Mouse (Mus musculus): ENCODE measurements around the gene Gstm6. TPM values are rescaled to one million over a fixed set of nuclear protein-coding genes. Genes with fewer than 3 reads are reported as not detected.
"Not testable (repeated sequence)": the region's sequence is repeated elsewhere in the genome, so short reads cannot be mapped to it uniquely, and the experiment has no call there.

Gstm6 gene
- 10 to 100 TPM; 16.6 to 19.5 TPM for total RNA-seq (2021)
- long read RNA-seq, experiment 1, partial matches to known transcripts, result 3 of 8 reads
- long read RNA-seq, experiment 1, other reads (novel, unspliced or antisense), result 3 of 8 reads
- long read RNA-seq, experiment 2, transcript Gstm6-205 (8 exons, 1,153 nt), result major isoform, 11 of 20 reads
- long read RNA-seq, experiment 2, partial matches to known transcripts, result 5 of 20 reads
- long read RNA-seq, experiment 2, other reads (novel, unspliced or antisense), result 4 of 20 reads

DNA sequence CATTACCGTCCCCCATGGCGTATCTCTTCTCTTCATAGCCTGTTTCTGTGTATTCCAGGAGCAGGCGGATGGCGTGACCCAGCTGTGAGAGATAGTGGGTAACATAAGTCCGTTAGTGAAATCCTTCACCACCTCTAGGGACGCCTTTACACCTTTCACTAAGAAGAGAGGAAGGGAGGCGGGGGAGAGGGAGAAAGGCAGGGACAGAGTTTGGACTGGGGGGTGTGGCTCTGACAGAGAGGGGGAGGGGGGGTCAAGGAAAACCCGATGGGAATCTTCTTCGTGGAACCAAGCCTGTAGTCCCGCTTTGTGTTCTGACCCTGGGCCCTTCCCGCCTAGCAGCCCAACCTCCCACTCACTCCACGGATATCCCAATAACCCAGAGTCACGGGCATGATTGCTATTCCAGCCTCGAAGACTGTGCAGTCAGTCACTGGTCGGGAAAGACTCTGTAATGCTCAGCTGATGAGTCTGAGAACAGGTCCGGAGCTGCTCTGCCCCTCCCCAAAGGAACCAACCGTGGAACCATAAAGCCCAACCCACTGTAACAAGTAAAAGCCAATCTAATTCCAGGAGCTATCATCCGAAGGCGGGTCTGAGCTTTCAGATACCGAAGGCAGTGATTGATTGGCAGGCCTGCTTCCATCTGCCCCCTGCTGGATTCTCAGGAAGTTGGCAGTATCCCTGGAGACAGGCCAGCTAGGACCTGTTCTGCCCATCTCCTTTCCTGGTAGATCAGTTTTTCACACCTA is at the start of gene Gstm6:
Gene Gstm6 (minus strand): TSS at position 511 of the 752 bp plus-strand sequence.
- H3K27ac ChIP-seq, result 0 out of 2 replicates have a peak within 1 kb of the TSS, but pooled peaks have one; percentile 36
- peak; percentile 82 for TF ChIP-seq CTCF (conservative IDR thresholded peaks at IDR 0.05)
- H3K4me3 ChIP-seq, result peak within 1 kb of the TSS; percentile 30; the same call in 1 of the 2 replicates
- peak; percentile 65 to 83 for DNase-seq (ENCODE audit: low spot score in 2 of 2)

DNA sequence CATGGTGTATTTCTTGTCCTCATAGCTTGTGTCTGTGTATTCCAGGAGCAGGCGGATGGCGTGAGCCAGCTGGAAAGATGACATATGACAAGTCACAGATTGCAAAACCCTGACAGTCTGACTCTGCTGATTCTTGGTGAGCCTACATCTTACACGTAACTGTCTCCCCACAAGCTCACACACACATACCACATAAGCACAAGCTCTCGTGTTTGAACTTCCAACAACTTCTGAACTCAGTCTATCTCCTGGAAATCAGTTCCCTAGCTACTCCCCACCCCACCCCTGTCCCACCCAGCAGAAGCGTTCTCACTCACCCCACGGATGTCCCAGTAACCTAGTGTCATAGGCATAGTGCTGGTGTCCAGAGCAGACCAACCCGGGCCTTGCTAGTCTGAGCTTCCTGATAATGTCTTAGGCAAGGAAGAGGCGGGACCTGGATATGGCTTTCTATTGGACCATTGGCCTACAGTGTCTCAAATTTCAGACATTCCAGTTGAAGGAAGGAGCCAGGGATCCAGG is 42.6 kb upstream of the Gstm6 start, which contains the start of gene Gstm2:
Gene Gstm2 (minus strand): TSS at position 413 of the 522 bp plus-strand sequence.
- no peak for TF ChIP-seq CTCF (conservative IDR thresholded peaks at IDR 0.05)
- Histone ChIP-seq H3K27ac (no peak within 1 kb of the TSS), H3K4me3 (no peak within 1 kb of the TSS)
- peak; percentile 23 to 52 for DNase-seq (ENCODE audit: low spot score in 2 of 2)

DNA sequence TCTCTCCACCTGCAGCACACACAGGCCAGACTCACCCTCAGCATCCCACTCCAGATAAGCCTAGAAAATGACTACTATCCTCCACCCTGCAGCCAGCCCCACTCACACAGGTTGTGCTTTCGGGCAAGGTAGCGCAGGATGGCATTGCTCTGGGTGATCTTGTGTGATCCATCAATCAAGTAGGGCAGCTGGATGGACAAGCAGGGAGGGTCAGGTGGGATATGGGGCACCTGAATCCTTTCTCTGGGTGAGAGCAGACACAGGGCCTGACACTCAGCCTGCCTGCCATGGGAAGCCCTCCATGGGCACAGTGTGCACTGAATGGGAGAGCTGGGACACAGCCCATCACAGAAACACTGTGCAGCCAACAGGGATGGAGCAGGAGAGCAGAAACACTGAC is 41.6 kb upstream of the Gstm6 start:
- not testable (repeated sequence) for H3K27ac ChIP-seq; DNase-seq (ENCODE audit: low spot score in 2 of 2); H3K4me3 ChIP-seq

- no peak overlapping the region for H3K27ac ChIP-seq
- TF ChIP-seq CTCF (conservative IDR thresholded peaks at IDR 0.05), result no peak
- DNase-seq (ENCODE audit: low spot score in 2 of 2), result no peak
Measured at GRCm38 (mm10) chr3:107984471-107984870, 40.9 kb upstream of the Gstm6 start.

GRCm38 (mm10) chr3:107983771-107984170 is 40.2 kb upstream of the Gstm6 start:
- Histone ChIP-seq H3K27ac (no peak overlapping the region), H3K4me3 (no peak overlapping the region)
- no peak for TF ChIP-seq CTCF (conservative IDR thresholded peaks at IDR 0.05)
- DNase-seq (ENCODE audit: low spot score in 2 of 2), result no peak

More at GRCm38 (mm10) chr3:107984471-107984870, 40.9 kb upstream of the Gstm6 start:
- H3K4me3 ChIP-seq, result no peak overlapping the region

DNA sequence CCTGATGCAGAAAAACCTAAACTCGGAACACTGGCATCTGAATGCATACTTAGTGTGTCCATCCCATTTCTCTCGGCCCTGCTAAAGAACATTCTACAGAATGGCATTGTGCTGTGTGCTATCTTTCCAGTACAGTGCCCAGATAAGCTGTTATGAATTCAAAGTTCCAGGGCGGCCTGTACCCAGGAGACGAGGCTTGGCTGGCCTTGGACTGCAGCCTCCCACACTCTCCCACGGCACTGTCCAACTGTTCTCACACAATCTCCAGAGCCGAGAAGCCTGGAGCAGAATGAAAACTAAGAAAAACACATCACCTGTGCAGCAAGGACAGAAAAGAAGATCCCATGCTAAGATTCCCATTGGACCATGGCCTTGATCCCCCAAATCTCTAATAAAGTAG is 39.2 kb upstream of the Gstm6 start:
- Histone ChIP-seq H3K4me3 (no peak overlapping the region), H3K27ac (no peak overlapping the region)
- no peak for TF ChIP-seq CTCF (conservative IDR thresholded peaks at IDR 0.05)
- DNase-seq (ENCODE audit: low spot score in 2 of 2), result no peak

GRCm38 (mm10) chr3:107981261-107981660 is 37.7 kb upstream of the Gstm6 start:
- DNase-seq (ENCODE audit: low spot score in 2 of 2), result no peak
- no peak overlapping the region for H3K27ac ChIP-seq
- peak; percentile 49 for TF ChIP-seq CTCF (conservative IDR thresholded peaks at IDR 0.05)

DNA sequence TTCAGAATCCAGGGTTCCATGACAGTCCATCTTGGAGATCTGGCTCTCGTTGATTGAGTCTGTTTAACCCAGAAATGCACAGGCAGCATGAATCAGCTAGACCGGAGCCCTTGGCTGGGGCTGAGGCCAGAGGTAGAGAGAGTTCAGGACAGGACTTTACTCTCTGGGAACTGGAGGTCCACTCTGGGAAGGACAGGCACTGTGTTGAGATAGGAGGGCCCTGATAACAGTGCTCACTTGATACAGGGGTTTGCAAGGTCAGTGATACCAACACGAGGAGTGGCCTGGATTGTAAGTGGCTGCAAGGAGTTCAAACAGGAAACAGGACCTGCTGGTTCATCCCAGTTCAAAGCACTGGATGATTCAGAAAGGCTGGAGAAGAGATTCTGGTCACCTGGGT is 34.1 kb upstream of the Gstm6 start:
- TF ChIP-seq CTCF (conservative IDR thresholded peaks at IDR 0.05), result no peak
- DNase-seq (ENCODE audit: low spot score in 2 of 2), result no peak
- Histone ChIP-seq H3K27ac (no peak overlapping the region), H3K4me3 (no peak overlapping the region)

More at GRCm38 (mm10) chr3:107981261-107981660, 37.7 kb upstream of the Gstm6 start:
- H3K4me3 ChIP-seq, result no peak overlapping the region

- no peak overlapping the region for H3K4me3 ChIP-seq
Measured at GRCm38 (mm10) chr3:107974237-107974636, 30.7 kb upstream of the Gstm6 start.

DNA sequence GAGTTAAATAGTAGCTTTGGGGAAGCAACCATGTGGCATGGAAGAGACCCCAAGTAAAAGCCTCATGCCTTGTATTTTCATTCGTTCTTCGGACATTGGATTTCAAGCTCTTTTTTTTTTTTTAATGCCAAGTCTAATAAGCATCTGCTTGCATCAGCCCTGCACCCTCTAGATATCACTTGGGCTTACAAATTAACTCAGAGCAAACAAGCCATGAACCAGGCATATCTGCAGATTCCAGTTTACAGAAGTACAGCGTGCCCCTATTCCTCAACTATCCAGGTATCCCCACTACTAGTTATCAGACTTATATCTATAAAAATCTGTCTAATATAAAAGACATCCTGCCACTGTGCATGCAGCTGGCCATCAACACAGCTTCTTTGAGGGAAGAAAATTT is 28.5 kb upstream of the Gstm6 start:
- Histone ChIP-seq H3K4me3 (no peak overlapping the region), H3K27ac (no peak overlapping the region)
- no peak for TF ChIP-seq CTCF (conservative IDR thresholded peaks at IDR 0.05)
- no peak for DNase-seq (ENCODE audit: low spot score in 2 of 2)

More at GRCm38 (mm10) chr3:107974237-107974636, 30.7 kb upstream of the Gstm6 start:
- no peak for DNase-seq (ENCODE audit: low spot score in 2 of 2)
- no peak overlapping the region for H3K27ac ChIP-seq
- no peak for TF ChIP-seq CTCF (conservative IDR thresholded peaks at IDR 0.05)

DNA sequence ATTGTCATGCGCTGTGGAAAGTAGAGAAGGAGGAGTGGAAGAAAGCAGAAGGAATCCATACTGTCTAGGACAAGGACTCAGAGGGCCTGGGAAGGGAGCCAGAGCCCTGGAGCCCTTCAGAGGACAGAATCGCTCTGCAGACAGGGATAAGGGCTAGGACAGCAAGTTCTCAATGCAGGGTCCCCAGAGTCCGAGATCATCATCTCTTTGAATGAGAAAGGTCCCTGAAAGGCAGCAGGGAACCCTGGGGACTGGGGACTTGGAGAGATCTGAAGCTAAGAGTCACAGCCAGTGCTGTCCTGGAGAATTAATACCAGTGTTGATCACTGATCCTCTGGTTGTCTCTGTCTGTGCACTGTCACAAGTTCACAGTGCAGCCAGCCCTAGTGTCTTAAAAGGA is 27.6 kb upstream of the Gstm6 start:
- H3K27ac ChIP-seq; DNase-seq (ENCODE audit: low spot score in 2 of 2); H3K4me3 ChIP-seq: not testable (repeated sequence)

DNA sequence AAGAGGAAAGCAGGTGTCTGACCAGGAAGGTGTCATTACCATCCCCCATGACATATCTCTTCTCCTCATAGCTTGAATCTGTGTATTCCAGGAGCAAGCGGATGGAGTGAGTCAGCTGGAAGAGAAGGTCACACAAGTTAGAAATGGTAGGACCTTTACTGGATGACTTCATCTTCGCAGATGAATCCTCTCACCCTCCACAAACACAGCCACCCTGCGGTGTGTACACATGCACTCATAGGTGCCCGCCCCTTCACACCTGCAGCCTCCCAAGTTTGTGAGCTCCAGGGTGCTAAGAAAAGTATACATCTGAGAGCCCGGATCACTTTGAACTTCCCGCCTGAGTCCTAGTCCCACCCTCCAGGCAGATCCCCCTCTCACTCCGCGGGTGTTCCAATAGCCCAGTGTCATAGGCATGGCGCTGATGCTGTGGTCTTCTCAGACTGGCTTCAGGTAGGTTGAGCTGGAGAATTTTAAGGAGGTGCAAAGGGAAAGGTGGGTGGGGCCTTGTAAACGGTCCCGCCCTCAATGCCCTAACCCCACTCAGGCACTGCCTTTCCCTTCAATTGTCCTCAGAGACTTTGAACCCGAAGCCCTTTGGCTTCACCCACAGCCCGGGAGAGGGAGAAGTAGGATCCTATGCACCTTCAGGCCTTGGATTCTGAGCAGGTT is 25.3 kb upstream of the Gstm6 start, which contains the start of gene Gstm3:
Gene Gstm3 (minus strand): TSS at position 560 of the 672 bp plus-strand sequence.
- Histone ChIP-seq H3K4me3 (no peak within 1 kb of the TSS), H3K27ac (no peak within 1 kb of the TSS)
- TF ChIP-seq CTCF (conservative IDR thresholded peaks at IDR 0.05), result no peak
- no peak for DNase-seq (ENCODE audit: low spot score in 2 of 2)

GRCm38 (mm10) chr3:107966631-107967030 is 23.1 kb upstream of the Gstm6 start:
- TF ChIP-seq CTCF (conservative IDR thresholded peaks at IDR 0.05), result no peak
- no peak overlapping the region for H3K27ac ChIP-seq
- no peak for DNase-seq (ENCODE audit: low spot score in 2 of 2)
- H3K4me3 ChIP-seq, result no peak overlapping the region

Data from layer of hippocampus, adult 2 months (tissue).